Mouse (Mus musculus) spleen, postnatal 4 days (tissue): ENCODE results near the gene Steap4.
"Not testable (repeated sequence)": the region's sequence is repeated elsewhere in the genome, so short reads cannot be mapped to it uniquely, and the experiment has no call there.

Experiments used
- DNase-seq, 2 experiments: peaks; one replicate each; pipeline ENCODE4 v3.0.0; 2022; ENCODE audit warnings: low spot score in 2 of 2

Steap4 gene

DNA sequence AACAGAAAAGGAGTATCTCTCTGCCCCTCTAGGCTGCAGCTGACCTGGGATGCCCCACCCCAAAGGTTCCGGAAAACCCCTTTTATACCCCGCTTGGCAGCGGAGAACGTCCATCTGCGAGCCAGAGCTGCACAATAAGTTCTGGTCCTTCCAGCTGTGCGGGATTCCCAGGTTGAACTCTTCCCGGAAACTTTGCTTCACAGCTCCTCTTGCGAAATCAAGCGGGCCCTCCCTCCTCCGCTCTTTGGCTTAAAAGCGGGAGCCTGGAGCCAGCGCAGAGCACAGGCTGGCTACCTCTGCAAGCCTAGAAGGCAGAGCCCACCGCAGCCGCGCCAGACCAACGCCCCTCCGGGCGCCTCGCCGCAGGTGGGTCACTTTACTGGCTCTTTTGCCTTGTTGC lies at the start of gene Steap4:
Gene Steap4 (plus strand): TSS at position 282 of the 400 bp plus-strand sequence.
- DNase-seq, result no peak

DNA sequence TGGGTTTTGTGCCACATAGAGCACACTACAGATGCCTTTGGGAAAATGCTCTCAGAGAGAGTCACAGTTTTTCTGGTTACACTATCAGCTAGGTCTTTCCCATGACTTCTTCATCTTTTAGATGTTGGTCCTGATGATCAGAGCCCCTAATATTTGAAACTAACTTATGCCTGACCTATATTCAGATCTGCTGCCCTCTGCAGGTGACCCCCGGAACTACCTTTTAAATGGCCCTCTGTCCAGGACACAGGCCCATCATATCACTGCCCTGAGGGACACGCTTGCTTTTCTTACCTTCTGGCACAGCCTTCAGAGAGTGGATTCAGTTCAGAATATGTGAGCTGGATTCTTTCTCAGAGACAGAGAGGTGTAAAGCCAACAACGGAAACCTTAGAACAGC lies 48.3 kb upstream of the Steap4 start:
- no peak for DNase-seq

DNA sequence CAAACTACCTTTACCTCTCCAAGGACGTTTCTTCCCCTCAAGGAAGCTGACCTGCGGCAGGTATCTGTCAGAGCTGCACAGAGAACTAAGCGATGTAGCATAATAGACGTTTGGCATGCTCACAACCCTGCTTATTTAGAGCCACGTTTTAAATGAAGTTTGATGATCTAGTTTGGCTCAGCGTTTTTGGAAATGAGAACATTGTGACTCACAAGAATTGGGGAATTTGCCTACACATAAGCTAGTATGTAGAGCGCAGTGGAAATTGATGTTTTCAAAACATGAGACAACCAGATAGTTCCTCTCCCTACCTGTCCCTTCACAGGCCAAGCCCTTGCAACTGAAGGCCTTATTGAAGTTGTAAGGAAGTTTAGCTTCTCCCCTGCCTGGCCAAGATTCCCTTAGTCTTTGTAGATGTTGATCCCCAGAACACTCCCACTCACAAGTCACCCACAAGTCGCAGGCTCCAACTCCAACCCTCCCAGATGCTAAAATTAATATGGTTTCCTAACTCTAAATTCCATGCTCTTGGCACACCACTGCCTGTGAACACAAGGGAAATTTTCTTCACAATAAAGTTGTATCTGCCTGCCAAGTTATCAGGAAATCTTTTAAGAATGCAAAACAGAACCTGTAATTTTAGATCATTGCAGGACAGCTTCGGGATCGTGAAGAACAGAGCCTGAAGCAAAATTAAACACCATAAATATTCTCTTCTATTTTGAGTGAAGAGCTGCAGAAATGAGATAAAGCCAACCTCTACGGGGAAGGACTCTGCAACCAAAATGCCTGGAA lies 42.6 kb upstream of the Steap4 start:
- DNase-seq, result no peak

- no peak for DNase-seq
These were observed 42.0 kb upstream of the Steap4 start for GRCm38 (mm10) chr5:7918296-7918579.

DNA sequence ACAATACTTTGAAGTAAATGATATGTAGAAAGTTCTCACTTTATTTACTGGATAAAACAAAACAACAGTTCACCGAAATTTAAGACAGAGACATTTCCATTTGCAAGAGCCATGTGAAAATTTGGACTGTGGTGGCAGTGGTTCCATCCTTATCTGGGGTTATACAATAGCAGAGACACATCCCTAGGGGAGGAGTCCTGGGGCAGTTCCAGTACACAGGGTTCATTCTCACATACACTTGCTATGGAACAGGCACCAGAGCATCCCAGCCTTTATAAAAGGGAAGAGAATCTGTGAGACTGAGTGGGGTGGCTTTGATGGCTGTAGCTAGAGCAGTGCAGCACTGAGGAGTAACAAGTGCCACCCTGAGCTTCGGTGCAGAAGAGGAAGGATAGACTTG lies 40.6 kb upstream of the Steap4 start:
- DNase-seq, result no peak

DNA sequence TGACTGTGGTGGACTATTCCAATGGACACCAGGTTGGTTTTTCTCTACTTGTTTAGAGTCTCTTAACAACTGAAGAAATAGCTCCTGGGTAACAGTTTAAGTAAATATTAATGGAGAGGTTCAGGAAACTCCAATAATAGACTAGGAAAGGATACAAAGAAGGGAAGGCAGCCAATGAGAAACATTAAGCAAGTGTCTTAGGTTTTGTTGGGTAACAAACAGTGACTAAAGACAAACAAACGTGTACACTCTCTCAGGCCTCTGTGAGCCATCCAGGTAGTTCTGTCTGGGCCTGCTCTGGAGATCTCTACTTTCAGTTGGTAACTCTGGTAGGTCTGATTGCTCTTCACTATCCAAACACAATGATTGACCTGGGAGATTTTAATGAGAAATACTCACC lies 37.5 kb upstream of the Steap4 start:
- no peak for DNase-seq

GRCm38 (mm10) chr5:7923666-7924065 lies 36.6 kb upstream of the Steap4 start:
- DNase-seq, result no peak

DNA sequence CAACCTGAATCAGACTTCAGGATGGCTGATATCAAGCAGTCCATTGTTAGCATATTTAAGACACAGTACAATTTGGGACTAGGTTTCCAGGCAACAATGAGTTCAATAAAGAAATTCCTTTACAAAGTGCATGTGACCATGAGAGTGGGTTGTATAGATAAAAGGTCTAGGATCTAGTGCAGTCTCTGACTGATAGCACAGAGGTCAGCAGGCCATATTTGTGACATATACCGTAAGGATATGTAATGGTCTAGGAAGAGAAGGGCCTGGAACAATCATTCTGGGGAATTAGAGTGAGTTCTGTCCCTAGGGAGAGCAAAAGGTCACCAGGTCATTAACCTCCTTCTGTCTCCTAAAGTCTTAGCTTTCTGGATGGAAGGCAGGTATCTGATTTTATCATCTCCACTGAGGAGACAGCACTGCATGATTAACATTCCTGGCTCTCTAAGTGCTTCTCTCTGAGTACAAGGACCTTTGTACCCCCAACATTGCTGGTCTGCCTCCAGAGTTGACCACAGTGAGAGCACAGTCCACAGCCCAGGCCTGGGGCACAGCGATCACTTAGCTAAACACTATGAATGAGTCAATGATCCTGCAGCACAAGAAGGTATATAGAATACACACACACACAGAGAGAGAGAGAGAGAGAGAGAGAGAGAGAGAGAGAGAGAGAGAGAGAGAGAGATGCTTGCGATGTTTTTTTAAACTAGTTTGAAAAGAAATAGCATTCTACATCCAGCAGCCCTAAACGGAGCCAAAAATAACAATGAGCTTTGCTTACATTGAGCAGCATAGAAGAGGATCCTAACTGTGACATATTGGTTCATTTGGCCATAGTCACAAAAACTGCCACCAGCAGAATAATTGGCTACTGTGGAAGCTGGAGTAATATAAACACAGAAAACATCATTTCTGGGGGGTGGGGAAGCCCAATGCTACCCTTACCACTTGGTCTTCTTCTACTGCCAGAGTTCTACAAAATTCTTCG lies 27.7 kb upstream of the Steap4 start:
- DNase-seq, result no peak

DNA sequence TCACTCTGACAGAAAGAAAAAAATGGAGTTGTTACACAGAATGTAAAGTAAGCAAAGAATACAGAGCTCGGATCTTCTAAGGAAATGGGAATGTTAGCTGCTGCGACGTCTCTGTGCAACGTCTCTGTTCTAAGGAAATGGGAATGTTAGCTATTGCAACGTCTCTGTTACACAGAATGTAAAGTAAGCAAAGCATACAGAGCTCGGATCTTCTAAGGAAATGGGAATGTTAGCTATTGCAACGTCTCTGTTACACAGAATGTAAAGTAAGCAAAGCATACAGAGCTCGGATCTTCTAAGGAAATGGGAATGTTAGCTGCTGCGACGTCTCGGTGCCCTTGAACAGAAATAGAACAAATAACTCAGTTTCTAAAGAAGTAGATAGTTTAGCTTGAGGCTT lies 26.8 kb upstream of the Steap4 start:
- DNase-seq, result not testable (repeated sequence)

DNA sequence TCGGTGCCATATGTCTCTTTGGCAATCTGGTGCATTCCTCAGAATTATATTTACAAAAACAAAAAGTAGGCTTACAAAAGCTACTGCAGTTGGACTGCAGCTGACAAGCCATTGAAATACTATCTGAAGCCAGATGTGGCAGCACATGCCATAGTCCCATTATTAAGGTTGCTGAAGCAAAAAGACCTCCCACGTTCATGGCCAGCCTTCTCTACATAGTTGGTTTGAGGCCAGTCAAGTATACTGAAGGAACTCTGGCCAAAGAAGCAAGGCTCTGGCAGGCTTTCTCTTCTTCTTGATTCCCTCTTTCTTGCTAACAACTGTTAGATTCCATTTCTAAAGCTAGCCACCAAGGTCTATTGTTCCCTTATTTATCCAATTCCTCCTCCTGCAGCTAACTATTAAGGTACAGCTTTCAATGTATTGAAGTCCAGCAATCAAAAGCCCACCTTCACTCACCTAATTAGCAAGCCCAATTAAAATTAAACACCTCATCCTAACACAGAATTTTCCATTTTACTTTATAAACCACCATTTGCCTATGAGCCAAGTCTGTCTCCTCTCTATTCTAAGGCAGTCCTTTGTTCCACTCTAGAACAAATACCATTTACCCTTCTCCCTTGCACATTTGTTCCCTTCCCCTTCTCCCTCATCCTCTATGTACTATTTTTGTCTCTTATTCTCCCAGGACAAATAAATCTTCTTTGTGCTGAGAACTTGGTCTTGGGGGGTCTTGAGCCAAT lies 26.2 kb upstream of the Steap4 start:
- no peak for DNase-seq

DNA sequence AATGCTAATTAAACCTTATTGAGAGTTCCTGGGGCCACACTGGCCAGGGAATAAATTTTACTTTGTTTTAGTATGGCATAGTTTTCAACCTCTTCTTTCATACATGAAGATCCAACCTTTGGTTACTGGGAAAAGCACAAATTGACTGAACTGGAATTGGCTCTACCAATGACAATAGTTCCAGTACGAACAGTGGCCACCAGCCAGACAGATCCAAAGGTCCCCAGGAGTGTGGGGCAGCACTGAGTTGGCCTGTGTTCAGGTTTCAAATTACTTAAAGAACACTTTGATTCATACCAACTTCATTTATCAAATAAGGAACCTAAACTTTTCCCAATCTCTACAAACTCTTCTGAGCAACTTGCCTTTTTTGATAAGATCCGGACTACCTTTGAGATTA lies 5.4 kb upstream of the Steap4 start:
- DNase-seq, result no peak

- DNase-seq, result no peak
These were observed 4.8 kb upstream of the Steap4 start for GRCm38 (mm10) chr5:7955371-7955966.

DNA sequence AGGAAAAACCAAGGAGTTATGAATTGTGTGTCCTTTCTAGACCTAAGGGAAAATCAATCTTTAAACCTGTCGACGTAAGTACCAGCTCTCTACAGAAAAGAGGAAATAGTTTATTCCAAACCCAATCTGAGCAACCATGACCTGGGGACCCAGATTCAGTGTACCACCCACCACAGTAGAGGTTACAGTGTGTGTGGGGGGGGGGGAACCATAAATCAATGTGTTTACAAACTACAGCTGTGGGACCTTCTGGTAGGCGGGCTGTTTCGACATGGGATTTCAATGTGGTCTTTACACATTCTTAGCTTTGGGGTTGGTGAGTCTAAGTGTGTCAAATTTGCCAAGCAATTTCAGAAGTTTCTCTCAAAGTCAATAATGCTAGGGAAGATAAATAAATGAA lies 2.2 kb upstream of the Steap4 start:
- DNase-seq, result no peak

GRCm38 (mm10) chr5:7959286-7959685 lies 971 bp upstream of the Steap4 start:
- no peak for DNase-seq

DNA sequence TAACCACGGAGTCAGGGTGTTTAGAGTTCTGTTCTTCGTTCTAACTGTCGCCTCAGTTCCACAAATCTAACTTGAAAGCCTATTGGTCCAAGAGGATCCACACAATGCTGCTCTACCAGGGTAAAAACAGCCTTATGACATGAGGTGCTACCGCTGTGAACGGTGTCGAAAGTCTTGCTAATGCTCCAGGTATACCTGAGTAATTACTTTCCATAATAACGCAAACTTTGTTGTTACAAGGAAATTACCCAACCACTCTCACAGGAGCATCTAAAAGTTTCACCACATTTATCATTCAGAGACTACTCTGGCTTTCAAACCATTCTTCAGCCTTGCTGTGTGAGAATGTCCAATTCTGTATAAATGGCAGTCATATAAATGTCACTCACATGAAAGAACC lies 856 bp downstream of the Steap4 start:
- DNase-seq, result no peak

GRCm38 (mm10) chr5:7965281-7965680 lies 5.0 kb downstream of the Steap4 start:
- no peak for DNase-seq

GRCm38 (mm10) chr5:7968152-7968551 lies 7.9 kb downstream of the Steap4 start:
- DNase-seq, result no peak

GRCm38 (mm10) chr5:7972266-7972665 lies 12.0 kb downstream of the Steap4 start:
- DNase-seq, result no peak

GRCm38 (mm10) chr5:7974522-7975197 lies 14.4 kb downstream of the Steap4 start:
- no peak for DNase-seq

DNA sequence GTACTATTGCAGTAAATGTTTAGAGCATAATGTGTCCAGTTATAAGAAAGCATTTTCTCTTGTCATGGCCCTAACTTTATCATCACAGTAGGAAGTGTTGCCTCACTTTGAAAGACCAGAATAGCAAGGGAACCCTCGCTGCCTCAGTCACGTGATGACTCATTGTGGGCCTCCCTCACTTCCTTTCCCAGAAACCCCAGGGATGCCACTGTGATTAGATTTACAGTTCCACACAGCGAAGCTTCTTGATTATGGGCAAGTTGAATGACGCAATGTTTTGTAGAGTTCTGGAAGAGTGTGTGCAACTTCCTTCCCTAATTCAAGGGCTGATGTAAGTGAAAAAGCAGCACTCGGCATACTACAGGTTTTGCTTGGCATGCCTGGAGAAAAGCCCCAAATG lies 20.3 kb downstream of the Steap4 start:
- no peak for DNase-seq

GRCm38 (mm10) chr5:7987962-7988361 lies 27.7 kb downstream of the Steap4 start:
- DNase-seq, result no peak
